Mouse (Mus musculus) intestine, postnatal 0 days (tissue): ENCODE results near the gene Tas1r3. TPM values are rescaled to one million over a fixed set of nuclear protein-coding genes. Genes with fewer than 3 reads are reported as not detected.

Experiments
- ATAC-seq: fragments of 200-750 bp; cut with Nextera tagmentation; 2 replicates; pipeline ENCODE4 v1.8.0; 2017; ENCODE audit warnings: mild to moderate bottlenecking, moderate TSS enrichment, moderate library complexity
- H3K27ac ChIP-seq: fragments of 300-500 bp; sonication (generic); 2 replicates; pipeline ENCODE4 v1.5.1; 2014; ENCODE audit warnings: mild to moderate bottlenecking, low read depth, low read length, moderate library complexity
- H3K27me3 ChIP-seq: fragments of 300-500 bp; sonication (generic); replicated peaks from 2 replicates; pipeline ENCODE4 v1.6.1; 2014; ENCODE audit warnings: low read length, mixed read lengths; ENCODE audit not compliant: control insufficient read depth, insufficient read depth
- H3K36me3 ChIP-seq: fragments of 300-500 bp; sonication (generic); 2 replicates; pipeline ENCODE4 v1.6.1; 2014; ENCODE audit warnings: mild to moderate bottlenecking, moderate library complexity; ENCODE audit not compliant: control insufficient read depth, insufficient read depth
- H3K4me1 ChIP-seq: fragments of 300-500 bp; sonication (generic); replicated peaks from 2 replicates; pipeline ENCODE4 v1.6.1; 2014; ENCODE audit warnings: antibody characterized with exemption, low read length, mixed read lengths; ENCODE audit not compliant: control insufficient read depth, insufficient read depth
- H3K4me2 ChIP-seq: fragments of 300-500 bp; sonication (generic); replicated peaks from 2 replicates; pipeline ENCODE4 v1.6.1; 2014; ENCODE audit warnings: low read depth, mild to moderate bottlenecking, moderate library complexity
- H3K4me3 ChIP-seq: fragments of 300-500 bp; sonication (generic); 2 replicates; pipeline ENCODE4 v1.5.1; 2014; ENCODE audit warnings: low read depth, low read length
- H3K9ac ChIP-seq: fragments of 300-500 bp; sonication (generic); 2 replicates; pipeline ENCODE4 v1.6.1; 2014; ENCODE audit warnings: mild to moderate bottlenecking, low read depth, low read length
- H3K9me3 ChIP-seq: fragments of 300-500 bp; sonication (generic); 2 replicates; pipeline ENCODE4 v1.6.1; 2016; ENCODE audit warnings: mixed run types; ENCODE audit not compliant: control insufficient read depth
- CTCF ChIP-seq: sonication (generic); IDR thresholded peaks from 2 replicates; pipeline ENCODE4 v1.5.1; 2016; ENCODE audit warnings: low read depth, mild to moderate bottlenecking, control low read depth, antibody characterized with exemption, moderate library complexity
- WGBS: fragments of 180-500 bp; shearing (Covaris S2); extraction: QIAGEN DNeasy Blood & Tissue Kit; methylation state at CpG from one replicate; pipeline ENCODE4 v1.1.7; 2014; 5-methylcytosine and 5-hydroxymethylcytosine counted together
- polyA plus RNA-seq: library from polyadenylated mRNA; unstranded; fragments of >200 nt; fragmentation: Nextera tagmentation; extraction: Ambion mirVana; gene quantifications from 2 replicates; pipeline ENCODE4 v1.2.1, GENCODE M21; 2015

Gene Tas1r3
- polyA plus RNA-seq, 1 experiment from 2014 or later: 0.16 TPM

DNA sequence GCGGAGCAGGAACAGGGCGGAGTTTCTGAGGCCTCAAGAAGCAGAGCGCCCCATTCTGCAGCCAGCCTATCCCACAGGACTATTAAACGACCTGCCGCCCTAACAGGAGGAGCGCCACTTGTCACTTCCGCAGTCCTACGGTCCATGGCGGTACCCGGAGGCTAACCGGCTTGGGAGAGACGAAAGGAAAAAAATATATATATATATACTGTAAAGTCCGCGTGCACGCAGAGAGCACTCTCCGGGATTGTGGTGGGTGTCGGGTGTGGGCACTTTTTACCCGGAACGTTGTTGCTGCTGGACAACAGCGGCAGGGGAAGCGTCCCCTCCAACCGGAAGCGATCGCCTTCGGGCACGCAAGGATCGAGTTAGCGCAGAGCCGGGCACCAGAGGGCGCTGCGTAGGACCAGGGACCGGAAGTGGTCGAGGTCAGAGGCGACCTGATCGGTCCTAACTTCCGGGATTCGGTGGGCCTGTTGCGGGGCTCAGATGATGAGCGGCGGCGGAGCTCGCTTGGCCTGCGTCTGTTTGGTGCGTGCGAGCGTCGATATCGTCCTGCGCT lies 31.9 kb downstream of the Tas1r3 start, which contains the start of gene Aurkaip1:
TSS of gene Aurkaip1 (plus strand) at position 68 of the 562 bp plus-strand sequence.
- Histone ChIP-seq H3K9me3 (no peaks in the 10 kb centered on the region), H3K4me3 (peak within 1 kb of the TSS; percentile 88), H3K4me1 (0 out of 2 replicates have a peak, but pooled peaks cover 3% of the 10 kb centered on the region), H3K27me3 (no peaks in the 10 kb centered on the region), H3K27ac (peak within 1 kb of the TSS; percentile 84), H3K9ac (peak within 1 kb of the TSS; percentile 81), H3K4me2 (peak within 1 kb of the TSS; percentile 87), H3K36me3 (peaks cover 13% of the 10 kb centered on the region; the same call in 1 of the 2 replicates)
- under 1% methylated on average over 49 of the region's 49 CpGs for WGBS
- peak; percentile 97 for TF ChIP-seq CTCF
- peak; percentile 93 for ATAC-seq

DNA sequence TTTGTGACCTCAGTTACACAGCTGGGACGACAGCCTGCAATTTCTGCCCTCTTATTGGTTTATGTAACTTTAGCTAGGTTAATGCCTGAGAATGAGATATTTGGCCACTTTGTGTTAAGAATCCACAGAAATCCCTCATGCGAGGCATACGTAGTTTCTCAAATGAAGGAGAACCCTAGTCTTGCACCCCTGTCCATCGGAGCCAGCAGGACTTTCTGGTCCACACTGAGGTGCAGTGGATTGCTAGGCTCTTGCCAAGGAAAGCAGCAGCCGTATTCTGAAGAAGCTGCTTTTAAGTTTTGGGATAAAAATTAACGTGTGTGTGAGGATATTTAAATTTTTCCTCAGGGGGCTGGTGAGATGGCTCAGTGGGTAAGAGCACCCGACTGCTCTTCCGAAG lies 32.6 kb downstream of the Tas1r3 start:
- H3K4me3 ChIP-seq: peak overlapping the region; percentile 88

DNA sequence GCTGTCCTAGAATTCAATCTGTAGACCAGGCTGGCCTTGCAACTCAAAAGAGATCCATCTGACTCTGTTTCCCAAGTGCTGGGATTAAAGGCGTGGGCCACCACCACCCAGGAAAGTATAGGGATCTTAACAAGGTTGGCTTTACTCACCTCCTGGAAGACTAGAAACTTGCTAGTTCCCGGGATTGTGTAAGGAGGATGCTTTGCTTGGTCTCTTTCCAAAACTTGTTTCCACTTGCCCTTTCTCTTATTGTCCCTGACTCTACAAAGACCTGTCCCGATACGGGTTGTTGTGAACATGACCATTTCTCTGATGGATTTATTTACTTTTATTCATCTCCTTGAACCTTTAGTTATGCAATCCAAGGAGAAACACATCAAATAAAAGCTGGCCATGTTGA lies 33.3 kb downstream of the Tas1r3 start:
- no peak for ATAC-seq
- no peak overlapping the region for H3K4me2 ChIP-seq
- no peak overlapping the region for H3K9ac ChIP-seq
- H3K9me3 ChIP-seq: no peaks in the 10 kb centered on the region
- 0 out of 2 replicates have a peak, but pooled peaks cover 3% of the 10 kb centered on the region for H3K4me1 ChIP-seq
- no peak overlapping the region for H3K27ac ChIP-seq
- no peak overlapping the region for H3K4me3 ChIP-seq
- TF ChIP-seq CTCF: no peak
- no peaks in the 10 kb centered on the region for H3K27me3 ChIP-seq
- H3K36me3 ChIP-seq: peaks cover 14% of the 10 kb centered on the region
- WGBS: 93% methylated on average over 4 of the region's 4 CpGs

More for the DNA sequence above, 32.6 kb downstream of the Tas1r3 start:
- no peak overlapping the region for H3K27ac ChIP-seq
- H3K9ac ChIP-seq: no peak overlapping the region
- no peak for TF ChIP-seq CTCF
- no peaks in the 10 kb centered on the region for H3K9me3 ChIP-seq
- 51% methylated on average over 8 of the region's 8 CpGs for WGBS
- ATAC-seq: no peak
- peaks cover 13% of the 10 kb centered on the region; the same call in 1 of the 2 replicates for H3K36me3 ChIP-seq
- 0 out of 2 replicates have a peak, but pooled peaks cover 3% of the 10 kb centered on the region for H3K4me1 ChIP-seq
- H3K4me2 ChIP-seq: peak overlapping the region; percentile 87
- no peaks in the 10 kb centered on the region for H3K27me3 ChIP-seq

DNA sequence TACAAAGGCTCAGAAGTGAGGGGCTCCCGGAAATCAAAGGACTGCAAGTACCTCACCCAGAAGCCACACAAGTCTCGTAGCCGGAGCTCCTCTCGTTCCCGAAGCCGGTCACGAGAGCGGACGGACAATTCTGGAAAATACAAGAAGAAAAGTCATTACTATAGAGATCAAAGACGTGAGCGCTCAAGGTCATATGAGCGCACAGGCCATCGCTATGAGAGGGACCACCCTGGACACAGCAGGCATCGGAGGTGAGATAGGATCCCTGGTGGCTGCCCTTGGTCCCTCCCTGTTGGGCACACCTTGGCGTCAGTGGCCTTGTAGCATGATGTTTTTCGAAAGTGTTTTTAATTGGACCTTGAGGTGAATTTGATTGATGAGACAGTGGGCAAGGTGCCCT lies 39.7 kb downstream of the Tas1r3 start:
- H3K36me3 ChIP-seq: peaks cover 72% of the 10 kb centered on the region
- 94% methylated on average over 16 of the region's 16 CpGs for WGBS
- ATAC-seq: no peak
- no peak for TF ChIP-seq CTCF
- H3K9me3 ChIP-seq: no peaks in the 10 kb centered on the region
- H3K4me3 ChIP-seq: no peak overlapping the region
- no peaks in the 10 kb centered on the region for H3K4me1 ChIP-seq
- no peak overlapping the region for H3K9ac ChIP-seq
- no peaks in the 10 kb centered on the region for H3K27me3 ChIP-seq
- H3K27ac ChIP-seq: no peak overlapping the region
- no peak overlapping the region for H3K4me2 ChIP-seq

DNA sequence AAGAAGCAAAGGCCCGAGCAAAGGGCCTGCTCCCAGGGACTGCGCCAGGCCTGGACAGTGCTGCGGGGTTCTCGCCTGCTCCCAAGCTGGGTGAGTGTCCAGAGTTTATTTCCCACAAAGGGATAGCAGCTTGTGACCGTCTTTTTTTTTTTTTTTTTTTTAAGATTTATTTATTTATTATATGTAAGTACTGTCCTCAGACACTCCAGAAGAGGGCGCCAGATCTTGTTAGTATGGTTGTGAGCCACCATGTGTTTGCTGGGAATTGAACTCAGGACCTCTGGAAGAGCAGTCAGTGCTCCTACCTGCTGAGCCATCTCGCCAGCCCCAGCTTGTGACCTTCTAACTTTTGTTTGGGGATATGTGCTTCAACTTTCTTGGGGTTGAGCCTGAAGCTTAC lies 42.1 kb downstream of the Tas1r3 start:
- ATAC-seq: no peak

DNA sequence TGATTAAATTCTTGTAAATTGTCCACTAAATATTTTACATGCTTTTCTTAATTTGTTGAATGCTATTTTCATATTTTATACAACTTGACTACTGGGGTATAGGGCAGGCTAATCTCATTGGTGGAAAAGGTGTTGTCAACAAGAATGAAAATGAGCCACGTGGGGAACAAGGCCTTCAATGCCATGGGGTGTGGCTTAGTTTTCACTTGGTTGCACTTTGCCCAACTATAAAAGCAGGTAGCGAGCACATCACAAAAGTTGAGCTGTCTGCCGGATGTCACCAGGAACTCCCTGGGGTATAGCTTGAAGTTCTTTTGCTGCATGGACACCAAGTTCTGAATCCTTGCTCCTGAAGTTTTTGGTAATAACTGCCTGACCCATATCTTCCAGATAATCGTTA lies 45.6 kb downstream of the Tas1r3 start:
- Histone ChIP-seq H3K4me2 (no peak overlapping the region), H3K27ac (no peak overlapping the region), H3K36me3 (peaks cover 78% of the 10 kb centered on the region), H3K9ac (no peak overlapping the region), H3K9me3 (no peaks in the 10 kb centered on the region), H3K4me3 (no peak overlapping the region), H3K4me1 (no peaks in the 10 kb centered on the region), H3K27me3 (no peaks in the 10 kb centered on the region)
- 51% methylated on average over 4 of the region's 4 CpGs for WGBS
- ATAC-seq: peak; percentile 46
- TF ChIP-seq CTCF: no peak

More for the DNA sequence above, 42.1 kb downstream of the Tas1r3 start:
- peak; percentile 61 for TF ChIP-seq CTCF
- Histone ChIP-seq H3K4me3 (no peak overlapping the region), H3K27ac (no peak overlapping the region), H3K36me3 (peaks cover 84% of the 10 kb centered on the region), H3K4me1 (no peaks in the 10 kb centered on the region), H3K9ac (no peak overlapping the region), H3K27me3 (no peaks in the 10 kb centered on the region), H3K4me2 (no peak overlapping the region), H3K9me3 (no peaks in the 10 kb centered on the region)
- 75% methylated on average over 7 of the region's 7 CpGs for WGBS
